Mouse (Mus musculus) gastrocnemius, postnatal 4 days (tissue): Measurements from ENCODE around the gene Neurod4. TPM values are rescaled to one million over a fixed set of nuclear protein-coding genes. Genes with fewer than 3 reads are reported as not detected.
"Not testable (repeated sequence)": the region's sequence is repeated elsewhere in the genome, so short reads cannot be mapped to it uniquely, and the experiment has no call there.

Source experiments
- DNase-seq, 2 experiments: peaks; one replicate each; pipeline ENCODE4 v3.0.0; 2021 to 2022; ENCODE audit warnings: low spot score in 2 of 2, mixed read lengths in 2 of 2
- long read RNA-seq, 2 experiments: library from polyadenylated mRNA; stranded (forward); transcript quantifications; one replicate each; pipeline ENCODE4 v2.0.0; 2021
- total RNA-seq, 2 experiments: library from RNA; stranded (reverse); gene quantifications; 2 replicates each; pipeline ENCODE4 v1.2.3; 2021

The Neurod4 gene
- total RNA-seq = not detected
- long read RNA-seq, experiment 1 = 0 reads
- long read RNA-seq, experiment 2 = 0 reads

GRCm38 (mm10) chr10:130280066-130280465, at the start of gene Neurod4:
TSS of gene Neurod4 (minus strand) at chr10:130280240.
- DNase-seq = peak; percentile 16 to 47

- DNase-seq = no peak
These were observed 44.2 kb upstream of the Neurod4 start for GRCm38 (mm10) chr10:130324243-130324642.

GRCm38 (mm10) chr10:130322637-130323036, 42.6 kb upstream of the Neurod4 start, which contains the start of gene Tespa1:
TSS of gene Tespa1 (plus strand) at chr10:130322870.
- DNase-seq = no peak

DNA sequence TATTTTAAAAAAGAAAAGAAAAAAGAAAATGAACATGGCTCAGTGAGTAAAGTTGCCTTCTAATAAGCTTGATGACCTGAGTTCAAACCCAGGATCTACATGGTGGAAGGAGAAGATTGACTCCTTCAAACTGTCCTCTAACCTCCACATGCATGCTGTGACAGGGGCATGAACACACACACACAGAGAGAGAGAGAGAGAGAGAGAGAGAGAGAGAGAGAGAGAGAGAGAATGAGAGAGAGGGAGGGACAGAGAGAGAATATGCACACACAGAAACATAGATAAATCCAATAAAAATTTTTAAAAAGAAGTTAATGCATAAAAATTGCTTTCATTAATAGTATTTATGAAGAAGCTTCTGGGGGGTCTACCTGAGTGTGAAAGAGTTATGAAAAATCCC, 42.0 kb upstream of the Neurod4 start:
- no peak for DNase-seq

GRCm38 (mm10) chr10:130320715-130321114, 40.7 kb upstream of the Neurod4 start:
- no peak for DNase-seq

GRCm38 (mm10) chr10:130318720-130319119, 38.7 kb upstream of the Neurod4 start:
- DNase-seq = no peak

DNA sequence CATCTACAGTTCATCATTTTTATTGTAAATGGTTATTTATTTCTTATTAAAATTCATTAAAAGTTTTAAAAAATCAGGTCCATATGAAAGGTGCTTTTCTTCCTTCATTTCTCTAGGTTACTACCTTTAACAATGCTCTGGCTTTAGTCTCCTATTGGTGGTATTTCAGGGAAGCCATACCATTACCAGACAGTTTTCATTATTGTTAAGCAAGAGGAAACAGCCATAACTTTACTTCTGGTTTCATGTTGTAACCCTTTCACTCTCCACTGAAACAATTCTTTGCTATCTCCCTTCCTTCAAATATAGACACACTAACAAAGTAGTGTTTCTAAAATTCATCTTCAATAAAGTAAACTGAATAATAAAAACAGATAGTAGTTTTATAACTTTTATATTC, 35.8 kb upstream of the Neurod4 start:
- DNase-seq = no peak

DNA sequence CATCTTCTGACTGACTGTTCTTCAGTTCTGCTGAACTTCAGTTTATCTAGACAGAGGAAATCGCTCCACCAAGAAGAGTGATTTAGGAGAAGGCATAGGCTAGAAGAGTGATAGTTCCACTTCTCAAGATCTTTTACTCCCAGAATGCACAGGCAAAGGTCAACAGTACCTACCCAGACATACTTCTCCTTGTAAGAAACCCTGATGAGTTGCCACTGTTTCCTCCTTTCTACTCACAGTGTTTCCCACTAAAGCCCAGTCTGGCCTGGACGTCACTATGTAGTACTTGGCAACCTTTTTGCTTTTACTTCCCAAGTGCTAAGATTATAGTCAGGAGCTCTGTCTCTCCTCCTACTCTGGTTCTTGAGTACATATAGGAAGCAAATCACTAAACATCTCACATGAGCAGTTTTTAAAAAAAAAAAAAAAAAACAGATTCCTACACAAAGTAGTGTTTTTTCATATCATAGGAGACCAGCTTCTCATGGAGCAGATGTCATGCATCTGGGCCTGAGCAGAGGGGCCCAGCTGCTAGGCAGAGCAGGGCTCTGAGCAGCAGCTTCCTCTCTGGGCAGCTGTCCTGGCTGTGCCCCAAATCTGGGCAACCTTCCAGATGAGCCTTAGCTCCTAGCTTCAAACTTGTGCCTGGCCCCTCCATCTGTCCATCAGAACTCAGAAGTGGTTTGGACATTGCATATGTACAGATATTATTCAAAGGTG, 34.2 kb upstream of the Neurod4 start:
- DNase-seq = peak; percentile 27 to 70

- DNase-seq = no peak
These were observed 33.5 kb upstream of the Neurod4 start for GRCm38 (mm10) chr10:130313531-130313930.

GRCm38 (mm10) chr10:130311534-130312227, 31.6 kb upstream of the Neurod4 start:
- DNase-seq = no peak

GRCm38 (mm10) chr10:130304138-130304537, 24.1 kb upstream of the Neurod4 start:
- not testable (repeated sequence) for DNase-seq

- not testable (repeated sequence) for DNase-seq
These were observed 18.7 kb upstream of the Neurod4 start for GRCm38 (mm10) chr10:130298748-130299147.

DNA sequence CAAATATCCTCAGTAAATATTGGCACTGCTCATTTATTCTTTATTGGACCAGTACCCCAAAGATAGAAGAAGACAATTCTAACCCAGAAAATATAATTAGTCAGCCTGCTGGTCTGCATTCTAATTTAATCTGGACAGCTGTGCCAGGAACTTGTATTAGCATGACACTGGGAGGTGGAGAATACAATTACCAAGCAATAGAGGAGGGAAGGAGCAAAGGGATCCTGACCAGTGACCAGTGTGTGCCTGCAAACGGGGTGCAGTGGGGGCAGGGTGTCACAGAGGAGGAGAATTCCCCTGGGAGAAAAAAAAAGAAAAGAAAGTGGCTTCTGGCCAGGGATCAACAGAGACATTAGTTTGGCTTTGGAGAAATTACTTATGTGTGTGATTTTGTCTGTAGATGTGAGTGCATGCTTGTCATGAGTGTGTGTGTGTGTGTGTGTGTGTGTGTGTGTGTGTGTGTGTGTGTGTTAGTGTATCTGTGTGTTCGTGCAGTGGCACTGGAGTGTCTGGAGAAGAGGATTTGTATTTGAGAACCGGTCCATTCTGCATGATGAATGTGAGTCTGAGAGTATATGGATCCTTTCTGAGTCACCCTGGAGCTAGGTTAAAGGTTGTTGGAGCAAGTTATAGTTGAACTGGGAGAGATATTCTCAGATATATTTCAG, 13.8 kb upstream of the Neurod4 start:
- DNase-seq = no peak

- no peak for DNase-seq
These were observed 8.0 kb upstream of the Neurod4 start for GRCm38 (mm10) chr10:130288007-130288406.

- no peak for DNase-seq
These were observed 7.2 kb upstream of the Neurod4 start for GRCm38 (mm10) chr10:130287201-130287600.

DNA sequence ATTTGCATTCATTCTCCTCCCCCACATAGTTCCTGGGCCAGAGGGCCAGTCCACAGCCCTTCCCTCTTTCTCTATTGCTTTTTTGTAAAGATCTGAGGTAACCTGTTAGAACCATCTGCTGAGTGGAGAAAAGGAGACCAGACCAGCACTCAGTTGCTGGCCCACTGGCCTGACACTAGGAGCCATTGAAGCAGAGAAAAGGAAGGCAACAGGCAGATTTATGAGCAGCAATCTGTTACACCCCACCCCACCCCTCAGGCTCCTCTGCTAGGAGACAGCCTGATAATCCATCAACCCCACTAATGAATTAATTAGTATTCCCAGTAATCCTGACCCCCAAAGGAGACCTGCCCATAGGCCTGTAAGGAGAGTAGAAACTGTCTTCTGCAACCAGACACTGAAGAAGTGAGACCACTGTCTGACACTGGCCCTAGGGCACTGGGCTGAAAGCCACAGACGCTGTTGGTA, 2.0 kb upstream of the Neurod4 start:
- no peak for DNase-seq

DNA sequence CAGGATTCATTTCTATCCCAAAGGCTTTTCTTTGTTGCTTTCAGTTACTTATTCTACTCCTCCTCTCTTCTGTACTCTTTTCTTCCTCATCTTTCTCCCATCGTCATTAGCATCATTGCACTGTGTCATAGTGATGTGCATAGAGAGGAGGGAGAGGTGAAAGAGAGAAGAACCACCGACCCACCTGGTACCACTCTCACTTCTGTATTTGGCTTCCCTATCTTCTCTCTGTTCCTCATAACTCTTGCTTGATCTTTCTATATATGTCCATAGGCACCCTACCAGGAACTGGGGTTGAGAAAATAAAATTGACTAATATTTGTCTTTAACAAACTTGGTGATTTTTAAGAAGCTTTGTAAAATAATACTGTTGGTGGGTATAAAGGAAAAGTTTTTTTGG, 3.5 kb downstream of the Neurod4 start:
- DNase-seq = no peak

DNA sequence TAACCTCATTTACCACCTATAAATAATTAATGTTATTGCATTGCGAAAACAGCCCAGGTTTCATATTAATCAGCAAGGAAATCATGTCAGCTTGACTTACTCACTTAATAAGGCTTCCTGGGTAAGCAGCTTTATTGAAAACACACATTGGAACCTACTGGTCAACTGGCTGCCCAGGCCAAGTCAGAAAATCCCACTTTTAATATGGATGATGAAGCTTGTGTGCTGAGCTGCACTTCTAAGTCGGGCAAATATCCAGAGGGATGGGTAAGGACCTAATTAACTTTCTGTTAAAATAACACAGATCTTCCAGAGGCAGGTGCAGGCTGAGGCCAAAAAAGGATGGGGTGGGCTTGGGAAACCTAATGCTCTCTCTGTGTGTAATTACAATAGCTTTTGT, 4.3 kb downstream of the Neurod4 start:
- DNase-seq = no peak

DNA sequence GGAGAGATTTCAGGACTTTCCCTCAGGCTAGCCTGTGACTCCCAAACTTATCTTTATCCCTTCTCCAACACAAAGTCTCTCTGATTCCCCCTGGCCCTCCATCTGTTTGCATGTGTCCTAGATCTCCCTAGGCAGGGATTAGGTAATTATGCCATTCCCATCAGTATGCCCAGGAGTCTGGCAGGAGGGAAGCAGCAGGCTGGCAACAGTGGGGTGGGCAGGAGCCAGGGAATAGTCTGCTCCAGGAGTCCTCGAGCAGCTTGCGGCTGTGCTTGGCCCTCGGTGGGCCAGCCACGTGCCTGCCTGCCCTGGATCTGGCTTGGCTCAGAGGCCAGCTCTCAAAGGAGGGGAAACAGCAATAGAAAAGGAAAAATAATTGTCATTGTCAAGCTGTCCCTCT, 16.8 kb downstream of the Neurod4 start:
- DNase-seq = peak in 1 of 2 experiments; percentile 31

GRCm38 (mm10) chr10:130259483-130259882, 20.6 kb downstream of the Neurod4 start:
- no peak for DNase-seq

DNA sequence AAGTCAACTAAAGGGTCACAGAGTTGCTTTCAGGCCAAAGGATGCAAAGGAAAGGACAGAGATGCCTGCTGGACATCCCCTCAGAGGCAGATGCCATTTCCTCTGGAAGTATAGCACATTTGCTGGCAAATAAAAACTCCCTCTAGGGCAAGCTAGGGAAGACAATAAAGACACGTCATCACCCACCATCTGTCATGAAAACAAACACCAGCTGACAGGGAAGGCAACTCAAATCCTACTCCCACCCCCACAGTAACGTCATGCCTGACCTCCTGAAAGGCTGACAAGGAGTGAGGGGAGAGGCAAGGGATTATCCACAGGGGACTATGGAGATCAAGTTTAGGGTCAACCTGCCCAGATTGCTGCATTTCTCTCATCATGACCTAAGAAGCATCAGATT, 35.8 kb downstream of the Neurod4 start:
- DNase-seq = no peak
